Mouse (Mus musculus): ENCODE measurements around the gene Tmem183a.

Gene Tmem183a

DNA sequence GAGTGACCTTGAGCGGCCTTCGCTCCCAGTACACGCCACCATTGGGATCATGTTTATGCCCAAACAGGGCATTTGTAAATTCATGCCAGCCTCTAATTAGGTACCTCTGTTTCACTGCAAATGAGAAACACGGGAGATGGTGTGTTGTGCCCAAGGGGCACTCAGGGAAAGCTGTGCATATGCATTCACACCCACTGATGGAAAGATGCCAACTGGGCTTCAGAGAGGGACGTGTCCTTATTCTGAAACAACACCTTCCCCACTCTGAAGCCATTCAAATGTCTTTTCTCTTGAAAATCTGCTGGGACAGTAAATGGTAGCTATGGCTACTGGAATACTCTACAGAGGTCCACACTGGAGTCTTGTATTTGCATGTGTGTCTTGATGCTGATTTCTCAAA lies 43.5 kb downstream of the Tmem183a start:
- no peak for DNase-seq

DNA sequence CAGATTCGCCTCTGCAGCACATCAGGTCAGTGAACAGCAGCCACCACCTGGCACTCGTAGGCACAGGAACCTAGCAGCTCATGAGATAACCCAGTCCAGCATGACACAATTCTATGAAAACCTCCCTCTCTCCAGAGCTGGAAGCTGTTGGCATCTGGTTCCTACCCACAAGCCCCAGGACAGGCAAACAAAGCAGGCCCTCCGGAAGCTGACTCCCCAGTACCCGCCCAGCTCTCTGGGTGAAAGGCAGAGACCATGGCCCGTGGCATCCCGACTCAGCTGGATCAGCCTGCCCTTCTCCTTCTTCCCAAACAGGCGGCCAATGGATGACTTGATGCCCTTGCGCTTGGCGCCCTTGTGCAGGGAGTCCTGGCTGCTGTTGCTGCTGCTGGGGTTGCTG lies 45.4 kb downstream of the Tmem183a start:
- DNase-seq: no peak

DNA sequence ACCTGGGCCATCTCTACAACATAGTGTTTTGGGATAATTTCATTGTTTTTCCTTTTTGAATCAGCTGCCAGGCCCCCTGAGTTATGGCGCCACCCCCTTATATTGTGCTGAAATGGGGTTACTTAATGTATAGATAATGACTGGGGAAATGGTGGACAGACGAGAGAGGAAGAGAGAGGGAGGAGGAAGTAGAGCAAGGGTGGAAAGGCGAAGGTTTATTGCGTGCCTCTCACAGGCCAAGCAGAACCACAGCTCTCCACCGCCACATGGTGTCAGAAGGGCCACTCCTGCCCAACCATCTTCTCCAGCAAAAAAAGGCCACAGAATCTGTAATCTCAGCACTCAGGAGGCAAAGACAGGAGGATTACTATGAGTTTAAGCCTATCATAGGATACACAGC lies 46.6 kb downstream of the Tmem183a start:
- no peak for DNase-seq

DNA sequence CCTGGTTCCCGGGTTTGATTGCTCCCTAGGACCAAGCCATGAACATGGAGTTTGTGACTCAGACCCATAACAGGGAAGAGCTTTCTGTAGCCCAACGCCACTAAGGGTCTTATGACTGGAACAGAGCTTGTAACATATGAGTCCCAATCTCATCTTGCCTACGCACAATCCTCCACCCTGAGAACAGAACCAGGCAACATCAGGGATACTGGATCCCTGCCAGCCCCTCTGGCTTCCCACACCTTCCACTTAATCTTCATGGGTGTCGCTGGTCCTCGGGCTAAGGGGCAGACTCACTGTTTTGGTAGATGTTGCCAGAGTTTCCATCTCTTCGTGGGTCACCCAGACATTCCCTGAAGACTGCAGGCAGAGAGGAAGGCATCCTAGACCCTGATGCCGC lies 50.0 kb downstream of the Tmem183a start:
- no peak for DNase-seq

DNA sequence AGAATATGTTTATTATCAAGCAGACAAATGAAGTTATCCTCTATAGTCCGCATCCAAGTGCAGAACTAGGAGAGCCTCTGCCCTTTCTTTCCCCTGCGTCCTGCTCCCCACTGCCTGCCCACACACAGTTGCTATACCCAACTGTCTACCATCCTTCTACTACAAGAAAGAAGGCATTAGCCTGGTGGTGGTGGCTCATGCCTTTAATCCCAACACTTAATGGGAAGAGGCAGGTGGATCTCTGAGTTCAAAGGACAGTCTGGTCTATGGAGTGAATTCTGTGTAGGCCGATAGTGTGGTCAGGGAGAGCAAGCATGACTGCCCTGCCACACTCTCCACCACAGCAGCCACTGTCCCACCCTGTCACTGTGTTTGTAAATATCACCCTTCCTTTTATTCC lies 51.0 kb downstream of the Tmem183a start:
- no peak for DNase-seq

DNA sequence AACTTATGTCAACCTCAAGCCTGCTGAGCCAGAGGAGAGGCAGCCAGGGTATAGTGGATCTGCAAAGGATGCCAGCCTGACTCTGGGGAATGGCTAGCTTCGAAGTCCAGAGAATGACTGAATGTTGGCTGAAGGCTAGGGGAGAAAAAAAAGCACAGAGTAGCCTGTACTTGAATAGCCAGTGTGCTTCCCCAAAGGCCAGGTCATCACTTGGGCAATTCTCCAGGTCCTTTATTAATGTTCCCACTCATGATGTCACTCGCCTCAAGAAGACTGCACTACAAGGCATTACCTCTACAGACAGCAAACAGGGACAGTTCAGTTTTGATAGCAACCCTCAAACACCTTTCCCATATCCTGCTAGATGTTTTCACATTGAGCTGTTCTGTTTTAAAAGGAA lies 51.5 kb downstream of the Tmem183a start:
- DNase-seq: no peak

DNA sequence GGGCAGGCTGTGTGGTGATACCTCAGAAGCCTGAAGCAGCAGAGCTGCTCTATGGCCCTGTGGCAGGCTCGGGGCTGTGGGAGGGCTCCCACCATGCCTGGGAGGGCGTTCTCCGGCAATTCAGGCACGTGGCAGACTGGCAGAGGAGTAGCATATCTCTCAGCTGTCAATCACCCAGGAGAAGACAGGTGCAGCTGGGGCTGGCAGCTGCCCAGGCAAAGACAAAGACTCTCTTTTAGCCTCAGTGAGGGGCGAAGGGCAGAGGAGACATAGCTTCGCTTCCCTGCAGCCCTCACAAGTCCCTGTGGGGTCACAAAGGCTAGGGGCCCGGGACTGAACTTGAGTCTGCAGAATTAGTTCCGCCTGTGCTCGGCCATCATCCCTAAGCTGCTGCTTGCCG lies 54.4 kb downstream of the Tmem183a start:
- DNase-seq: no peak

DNA sequence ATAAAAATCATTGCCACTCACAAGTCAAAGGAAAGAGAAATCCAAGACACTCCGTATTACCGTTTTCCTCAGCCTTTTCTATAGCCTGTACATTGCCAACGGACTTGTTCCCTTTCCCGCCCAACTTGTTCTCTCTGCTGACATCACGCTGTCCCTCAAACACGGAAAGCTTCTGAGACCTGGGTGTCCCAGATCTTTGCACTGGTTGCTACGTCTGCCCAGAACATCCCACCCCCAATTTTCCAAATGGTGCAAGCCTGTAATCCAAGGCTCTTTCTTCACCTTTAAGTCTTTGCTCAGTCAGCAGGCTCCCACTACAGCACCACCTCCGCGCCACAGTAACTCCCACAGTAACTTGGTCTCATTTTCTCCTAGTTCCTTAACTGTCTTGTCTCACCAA lies 56.8 kb downstream of the Tmem183a start:
- no peak for DNase-seq

DNA sequence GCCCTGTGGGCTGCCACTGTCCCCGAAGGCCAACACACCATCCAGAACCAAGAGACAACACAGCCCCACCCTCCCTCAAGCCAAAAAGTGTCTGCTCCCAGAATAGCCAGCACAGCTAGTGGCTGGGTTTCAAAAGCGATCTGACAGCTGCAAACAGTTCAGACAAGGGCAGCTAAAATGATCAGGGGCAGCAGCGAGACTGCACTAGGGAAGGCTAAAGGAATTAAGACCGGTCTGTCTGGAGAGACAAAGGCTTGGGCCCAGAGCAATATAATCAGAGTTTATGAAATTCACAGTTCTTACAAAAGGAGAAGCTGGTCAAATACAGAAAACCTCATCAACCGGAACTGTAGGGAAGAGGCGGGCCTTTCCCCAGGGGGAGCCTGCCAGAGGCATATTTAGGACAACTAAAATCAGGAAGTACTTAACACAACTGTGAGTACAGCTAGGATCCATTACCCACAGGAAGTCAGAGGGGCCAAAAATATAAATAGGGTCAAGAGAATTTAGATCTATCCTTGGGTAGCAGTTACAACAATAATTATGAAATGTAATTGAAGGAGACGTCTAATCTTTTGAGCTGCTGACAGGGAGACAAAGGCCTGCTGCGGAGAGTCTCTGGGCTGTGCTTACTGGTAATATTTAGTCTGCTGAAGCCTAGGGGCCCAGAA lies 59.1 kb downstream of the Tmem183a start:
- peak; percentile 60 for DNase-seq

DNA sequence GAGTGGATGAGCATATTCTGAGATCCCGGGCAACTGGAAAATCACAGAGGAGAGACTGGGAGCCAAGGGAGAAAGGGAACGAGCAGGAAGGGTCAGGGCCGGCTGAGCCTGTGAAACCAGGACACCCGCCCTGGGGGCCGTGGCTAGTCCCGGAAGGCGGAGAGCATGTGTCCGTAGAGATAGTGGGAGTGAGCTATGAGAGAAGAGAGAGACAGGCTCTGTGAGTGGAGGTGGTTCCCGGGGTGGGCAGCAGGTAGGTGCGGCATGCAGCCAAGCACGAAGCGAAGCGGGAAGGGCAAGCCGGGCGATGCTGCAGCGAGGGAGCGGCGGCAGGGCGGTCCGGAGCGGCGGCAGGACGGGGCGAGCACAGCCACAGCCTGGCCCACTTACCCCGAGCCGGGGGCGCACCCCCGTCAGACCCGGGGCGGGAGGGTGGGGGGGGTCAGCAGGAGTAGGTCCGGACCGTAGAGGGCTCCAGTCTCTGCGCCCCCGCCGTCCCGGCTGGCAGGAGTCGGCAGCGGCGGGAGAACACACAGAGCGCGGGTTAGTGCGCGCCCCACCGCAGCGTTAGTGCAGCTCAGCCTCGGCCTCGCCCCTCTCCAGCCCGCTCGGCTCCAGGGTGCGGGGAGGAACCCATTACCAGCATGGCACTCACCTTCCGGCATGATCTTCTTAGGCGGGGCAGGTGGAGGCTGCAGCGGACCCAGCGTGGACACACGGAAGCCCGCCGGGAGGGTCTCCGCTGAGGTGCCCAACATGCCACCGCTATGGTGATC lies 63.0 kb downstream of the Tmem183a start:
- no peak for DNase-seq

DNA sequence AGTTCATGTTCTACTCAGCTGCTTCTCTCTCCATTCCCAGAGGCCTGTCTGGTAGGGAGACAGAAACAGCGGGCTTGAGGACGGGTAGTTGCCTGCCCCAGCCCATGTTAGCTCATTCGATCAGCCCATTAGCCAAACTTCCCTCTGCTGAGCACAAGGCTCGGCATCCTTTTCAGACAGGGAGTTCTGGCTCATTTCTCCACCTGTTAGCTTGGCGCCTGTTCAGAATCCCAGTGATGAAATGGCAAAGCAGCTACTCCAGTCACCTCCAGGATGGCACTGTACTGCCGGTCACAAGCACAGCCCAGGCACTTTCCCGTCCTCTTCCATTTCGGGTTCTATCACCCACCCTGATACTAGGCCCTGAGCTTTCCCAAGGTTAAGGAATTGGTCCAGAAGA lies 64.5 kb downstream of the Tmem183a start:
- no peak for DNase-seq

All from kidney, adult 9 months (tissue).